Mouse (Mus musculus) CH12.LX (cell line): ENCODE data around the gene Phf7. TPM values are rescaled to one million over a fixed set of nuclear protein-coding genes. Genes with fewer than 3 reads are reported as not detected.

Experiments used
- DNase-seq: peaks from one replicate; pipeline ENCODE4 v3.0.0-alpha.2; 2013; ENCODE audit errors: extremely low read depth
- H3K27ac ChIP-seq: 2 replicates; pipeline ENCODE4 v1.5.1; 2012; ENCODE audit warnings: low read depth, mild to moderate bottlenecking, control low read depth, moderate library complexity; ENCODE audit not compliant: insufficient read depth
- H3K27me3 ChIP-seq: replicated peaks from 2 replicates; pipeline ENCODE3; 2012; ENCODE audit warnings: inconsistent platforms
- H3K36me3 ChIP-seq, 2 experiments: replicated peaks in 1 of 2; 2 replicates each; pipeline versions ENCODE3 to v1.6.1; 2012; ENCODE audit warnings: inconsistent platforms in 1 of 2, low read length in 1 of 2, mild to moderate bottlenecking in 1 of 2, mixed read lengths in 1 of 2, moderate library complexity in 1 of 2; ENCODE audit not compliant: control insufficient read depth in 1 of 2, insufficient read depth in 1 of 2
- H3K4me1 ChIP-seq, 2 experiments: 2 replicates each; pipeline ENCODE4 v1.6.1; 2012; ENCODE audit warnings: inconsistent platforms in 1 of 2, moderate library complexity in 1 of 2; ENCODE audit not compliant: insufficient read depth in 2 of 2, control insufficient read depth in 1 of 2
- H3K4me2 ChIP-seq: 2 replicates; pipeline ENCODE4 v1.6.1; 2012; ENCODE audit warnings: low read depth, mild to moderate bottlenecking, control low read depth; ENCODE audit not compliant: poor library complexity, insufficient read depth, severe bottlenecking
- H3K4me3 ChIP-seq, 3 experiments: fragments of 150-350 bp in 1 of 3; sonication (generic) in 1 of 3; replicated peaks in 1 of 3; 2 replicates each; pipeline versions ENCODE3 to v1.5.1; 2011 to 2012; ENCODE audit warnings: low read depth in 2 of 3, low read length in 2 of 3, mild to moderate bottlenecking in 2 of 3, moderate library complexity in 2 of 3, control low read depth in 1 of 3, improper control_type of control experiment in 1 of 3, inconsistent platforms in 1 of 3, mixed read lengths in 1 of 3; ENCODE audit not compliant: poor library complexity in 1 of 3
- H3K79me2 ChIP-seq: replicated peaks from 2 replicates; pipeline ENCODE4 v1.6.1; 2012; ENCODE audit warnings: mild to moderate bottlenecking, moderate library complexity; ENCODE audit not compliant: control insufficient read depth, poor library complexity, insufficient read depth, severe bottlenecking; ENCODE audit errors: extremely low read depth
- H3K9ac ChIP-seq: 2 replicates; pipeline ENCODE4 v1.6.1; 2012; ENCODE audit warnings: low read depth, mild to moderate bottlenecking, control low read depth, moderate library complexity; ENCODE audit not compliant: insufficient read depth
- H3K9me3 ChIP-seq: replicated peaks from 2 replicates; pipeline ENCODE3; 2012; ENCODE audit warnings: low read length, inconsistent platforms, mixed read lengths
- BHLHE40 ChIP-seq: IDR thresholded peaks from 2 replicates; pipeline ENCODE4 v1.6.1; 2011; ENCODE audit warnings: mild to moderate bottlenecking, low read depth, low read length, improper control_type of control experiment
- CHD1 ChIP-seq: IDR thresholded peaks from 2 replicates; pipeline ENCODE4 v1.6.1; 2012; ENCODE audit warnings: low read depth, low read length, improper control_type of control experiment, inconsistent platforms
- HCFC1 ChIP-seq: IDR thresholded peaks from 2 replicates; pipeline ENCODE4 v1.6.1; 2012; ENCODE audit warnings: low read depth, mild to moderate bottlenecking, inconsistent platforms, low read length, improper control_type of control experiment
- JUN ChIP-seq: IDR thresholded peaks from 2 replicates; pipeline ENCODE4 v1.6.1; 2011; ENCODE audit warnings: low read depth, mild to moderate bottlenecking, low read length, improper control_type of control experiment, moderate library complexity; ENCODE audit not compliant: insufficient read depth
- KAT2A ChIP-seq: IDR thresholded peaks from 2 replicates; pipeline ENCODE4 v1.6.1; 2012; ENCODE audit warnings: low read length, improper control_type of control experiment, inconsistent platforms; ENCODE audit not compliant: insufficient replicate concordance
- MAFK ChIP-seq: IDR thresholded peaks from 2 replicates; pipeline ENCODE4 v1.6.1; 2011; ENCODE audit warnings: low read length, improper control_type of control experiment; ENCODE audit not compliant: insufficient replicate concordance
- MXI1 ChIP-seq: IDR thresholded peaks from 2 replicates; pipeline ENCODE4 v1.6.1; 2011; ENCODE audit warnings: mild to moderate bottlenecking, low read depth, low read length, improper control_type of control experiment
- PAX5 ChIP-seq: IDR thresholded peaks from 2 replicates; pipeline ENCODE4 v1.6.1; 2012; ENCODE audit warnings: low read length, inconsistent platforms, mixed read lengths
- POLR2A ChIP-seq: IDR thresholded peaks from 2 replicates; pipeline ENCODE4 v1.6.1; 2011; ENCODE audit warnings: low read depth, mild to moderate bottlenecking, improper control_type of control experiment, low read length
- RCOR1 ChIP-seq: conservative IDR thresholded peaks from 2 replicates; pipeline ENCODE4 v1.6.1; 2012; ENCODE audit warnings: low read depth, mild to moderate bottlenecking, inconsistent platforms, low read length, improper control_type of control experiment
- TBP ChIP-seq: conservative IDR thresholded peaks from 2 replicates; pipeline ENCODE4 v1.6.1; 2011; ENCODE audit warnings: low read depth, low read length, improper control_type of control experiment
- TCF12 ChIP-seq: IDR thresholded peaks from 2 replicates; pipeline ENCODE4 v1.6.1; 2014; ENCODE audit warnings: low read depth, mild to moderate bottlenecking, inconsistent platforms, low read length, improper control_type of control experiment
- UBTF ChIP-seq: IDR thresholded peaks from 2 replicates; pipeline ENCODE4 v1.6.1; 2012; ENCODE audit warnings: low read depth, mild to moderate bottlenecking, inconsistent platforms, low read length, improper control_type of control experiment, moderate library complexity
- USF1 ChIP-seq: IDR thresholded peaks from 2 replicates; pipeline ENCODE4 v1.6.1; 2014; ENCODE audit warnings: low read depth, mild to moderate bottlenecking, inconsistent platforms, low read length, improper control_type of control experiment
- USF2 ChIP-seq: conservative IDR thresholded peaks from 2 replicates; pipeline ENCODE4 v1.6.1; 2011; ENCODE audit warnings: low read depth, low read length, improper control_type of control experiment
- ZC3H11A ChIP-seq: IDR thresholded peaks from 2 replicates; pipeline ENCODE4 v1.6.1; 2012; ENCODE audit warnings: low read depth, mild to moderate bottlenecking, inconsistent platforms, low read length, improper control_type of control experiment
- ZNF384 ChIP-seq: IDR thresholded peaks from 2 replicates; pipeline ENCODE4 v1.6.1; 2012; ENCODE audit warnings: low read depth, low read length, improper control_type of control experiment, inconsistent platforms
- dilution Hi-C: fragments of 300-500 bp; cut with MboI; formaldehyde crosslinking; loops from 2 replicates; pipeline ENCODE4 v1.14.3; 2020; ENCODE audit warnings: low sequenced_read_pairs; ENCODE audit not compliant: extremely low pct_unique_long_range_greater_than_20kb, extremely low pct_ligation_motif_present
- in situ Hi-C: fragments of 300-500 bp; cut with MboI; formaldehyde crosslinking; loops from 3 replicates; pipeline ENCODE4 v1.14.3; 2019; ENCODE audit warnings: low sequenced_read_pairs, low pct_ligation_motif_present, low pct_unique_long_range_greater_than_20kb, mixed read lengths
- polyA plus RNA-seq: library from polyadenylated mRNA; unstranded; fragments of >175 nt; gene quantifications from 2 replicates; pipeline ENCODE4 v1.2.1, GENCODE M21; 2012; ENCODE audit warnings: low read depth; ENCODE audit not compliant: insufficient read length
- total RNA-seq, 2 experiments: library from RNA; depleted of rRNA; stranded (reverse); fragments of 300-350 nt in 1 of 2; fragments of >200 nt in 1 of 2; gene quantifications; 2 replicates each; pipeline ENCODE4 v1.2.3; 2012 to 2014

The Phf7 gene
- total and polyA plus RNA-seq, 3 experiments = 10.0 to 13.9 (median 13.5) TPM

GRCm38 (mm10) chr14:31215157-31216002 is 35.7 kb downstream of the Phf7 start (continued):
- 0 out of 2 replicates have a peak, but pooled peaks have one; percentile 40 for TF ChIP-seq UBTF
- TF ChIP-seq USF1 = no peak
- TF ChIP-seq, all 38 proteins: peak for 15

DNA sequence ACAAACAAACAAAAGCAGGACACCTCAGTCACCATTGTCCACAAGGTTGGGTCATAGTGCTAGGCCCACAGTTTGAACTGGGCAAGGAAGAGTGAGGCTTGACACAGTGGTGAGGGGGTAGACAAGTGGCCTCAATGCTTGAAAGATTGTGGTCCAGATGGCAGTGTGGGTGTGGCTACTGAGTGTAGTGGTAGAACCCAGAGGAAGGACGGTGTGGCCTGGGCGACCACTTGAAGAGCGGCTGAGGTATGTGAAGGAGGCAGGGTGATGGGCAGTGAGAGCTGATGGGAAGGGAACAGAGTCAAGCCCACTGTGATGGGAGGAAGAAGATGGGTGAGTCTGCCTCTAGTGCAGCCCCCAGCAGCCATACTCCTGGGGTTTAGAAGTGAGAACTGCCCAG is 36.4 kb downstream of the Phf7 start:
- dilution Hi-C loops (no loop called here), in situ Hi-C loops (loop anchor here (5.0 kb wide), 1 partner anchor 38 kb away; the partner anchor contains the start of genes Bap1 and Phf7)
- DNase-seq = no peak
- Histone ChIP-seq H3K27me3 (peaks cover 14% of the 10 kb centered on the region), H3K9me3 (no peaks in the 10 kb centered on the region), H3K4me2 (no peak overlapping the region), H3K4me1 (peaks cover 12 to 30% of the 10 kb centered on the region in 2 experiments), H3K36me3 (no peaks in the 10 kb centered on the region), H3K79me2 (no peaks in the 10 kb centered on the region), H3K9ac (no peak overlapping the region), H3K4me3 (no peak overlapping the region), H3K27ac (no peak overlapping the region)
- TF ChIP-seq TCF12 (no peak), MXI1 (no peak), KAT2A (no peak), CHD1 (no peak), JUN (no peak), TBP (no peak), BHLHE40 (no peak)

DNA sequence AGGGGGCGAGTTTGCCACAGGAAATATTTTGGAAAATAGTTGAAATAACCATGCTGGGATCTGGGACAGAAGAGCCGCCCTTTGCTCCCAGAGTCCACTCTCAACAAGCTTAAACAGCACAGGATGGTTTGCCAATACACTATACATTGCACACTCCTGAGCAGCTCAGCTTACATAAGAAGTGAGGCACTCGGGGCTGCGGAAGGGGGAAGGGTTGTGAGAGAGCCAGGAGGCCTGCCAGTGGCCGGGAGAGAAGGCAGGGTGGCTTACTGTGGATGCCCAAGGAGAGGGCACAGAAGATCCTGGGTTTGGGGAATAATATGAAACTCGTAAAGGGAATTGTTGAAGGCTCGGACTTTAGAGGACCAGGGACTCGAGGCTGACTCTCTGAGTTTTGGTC is 37.2 kb downstream of the Phf7 start:
- Histone ChIP-seq H3K4me3 (no peak overlapping the region), H3K9me3 (no peaks in the 10 kb centered on the region), H3K36me3 (no peaks in the 10 kb centered on the region), H3K79me2 (no peaks in the 10 kb centered on the region), H3K27me3 (peaks cover 14% of the 10 kb centered on the region), H3K27ac (no peak overlapping the region), H3K4me2 (no peak overlapping the region)
- dilution Hi-C loops = no loop called here
- no peak for DNase-seq
- no peak for TF ChIP-seq ZNF384
- TF ChIP-seq MAFK = no peak
- no peak for TF ChIP-seq POLR2A
- no peak for TF ChIP-seq USF1
- no peak for TF ChIP-seq USF2
- TF ChIP-seq HCFC1 = no peak
- no peak for TF ChIP-seq ZC3H11A
- TF ChIP-seq RCOR1 = no peak
- no peak for TF ChIP-seq PAX5
- TF ChIP-seq CHD1 = no peak
- TF ChIP-seq, all 38 proteins: peak for 0
- peaks cover 12 to 30% of the 10 kb centered on the region in 2 experiments for H3K4me1 ChIP-seq
- in situ Hi-C loops = no loop called here
- H3K9ac ChIP-seq = no peak overlapping the region
